Comparison of ENCODE assay signal across 18 mouse cellular contexts in the genomic region with DNA sequence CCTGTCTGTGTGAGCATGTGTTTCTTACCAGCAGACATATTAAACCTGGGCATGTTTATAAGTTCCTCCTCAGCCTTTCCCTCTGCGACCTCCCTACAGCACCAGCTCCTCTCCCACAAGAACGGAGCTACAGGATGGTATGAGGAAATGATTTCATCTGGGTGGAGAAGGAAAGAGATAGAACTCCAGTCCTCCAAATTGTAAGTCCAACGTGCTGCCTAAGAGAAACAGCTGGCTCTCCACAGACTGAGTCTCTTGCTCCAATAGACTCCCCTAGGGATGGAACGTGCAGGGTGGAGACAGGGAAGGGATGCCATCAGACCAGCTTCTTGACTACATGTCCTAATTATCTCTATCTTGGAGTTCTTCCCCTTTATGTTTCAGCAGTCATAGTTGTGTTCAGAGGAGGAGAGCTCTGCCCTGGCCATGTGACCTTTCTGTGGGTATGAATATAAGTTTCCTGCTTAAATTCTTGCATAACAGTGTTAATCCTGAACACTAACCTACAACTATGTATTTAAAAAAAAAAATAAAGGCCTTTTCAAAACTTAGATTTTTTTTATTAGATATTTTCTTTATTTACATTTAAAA. TPM values are rescaled to one million over a fixed set of nuclear protein-coding genes. Genes with fewer than 3 reads are reported as not detected.
DNase-seq lines count a peak whose midpoint lies in the region; ATAC-seq lines count a peak whose summit lies in the region.
"Had no signal": no experiment of that assay in that cellular context is flagged by ENCODE, and none has a peak within 500 bp of the region (broad histone marks: within the 10 kb centered on the region; RNA-seq: fewer than 3 reads in every experiment).

No protein-coding gene starts in this region.

- 45% methylated on average over 4 of the region's 4 CpGs for WGBS in heart, embryonic 11.5 days (ENCODE audit: insufficient replicate concordance)

- H3K9ac ChIP-seq in heart, embryonic 11.5 days (ENCODE audit: low read depth, low read length) = no peak overlapping the region
- H3K9ac ChIP-seq: embryonic facial prominence, embryonic 15.5 days; forebrain, embryonic 12.5 days had no signal

- no peak overlapping the region for H3K4me2 ChIP-seq in heart, embryonic 11.5 days
- H3K4me2 ChIP-seq: embryonic facial prominence, embryonic 15.5 days; forebrain, embryonic 12.5 days had no signal

- no peaks in the 10 kb centered on the region for H3K4me1 ChIP-seq in heart, embryonic 11.5 days (ENCODE audit: control insufficient read depth, insufficient read depth, low read length)
- H3K4me1 ChIP-seq: embryonic facial prominence, embryonic 15.5 days; forebrain, embryonic 12.5 days had no signal

- no peak overlapping the region for H3K4me3 ChIP-seq in heart, embryonic 11.5 days (ENCODE audit: low read depth, low read length)
- H3K4me3 ChIP-seq: embryonic facial prominence, embryonic 15.5 days; forebrain, embryonic 12.5 days had no signal

- intact Hi-C loops in heart, postnatal 25 days (cut with DNase I) = loop anchor here (5.0 kb wide), 1 partner anchor 34 kb away; no protein-coding TSS in a partner anchor

- ATAC-seq in heart, embryonic 11.5 days (replicated peaks; ENCODE audit: insufficient number of reproducible peaks, low FRiP score, low TSS enrichment) = no peak

- no peaks in the 10 kb centered on the region for H3K27me3 ChIP-seq in heart, embryonic 11.5 days (ENCODE audit: control insufficient read depth, insufficient read depth, low read length)
- H3K27me3 ChIP-seq: embryonic facial prominence, embryonic 15.5 days; forebrain, embryonic 12.5 days had no signal

- H3K9me3 ChIP-seq in heart, embryonic 11.5 days (replicated peaks; ENCODE audit: control insufficient read depth, low read length) = no peaks in the 10 kb centered on the region
- H3K9me3 ChIP-seq: embryonic facial prominence, embryonic 15.5 days; forebrain, embryonic 12.5 days had no signal

- peak; percentile 55 to 79 for DNase-seq in heart, adult 18-20 months
- DNase-seq in heart, adult 8-10 months (ENCODE audit: low spot score) = peak; percentile 61
- peak; percentile 31 for DNase-seq in heart, postnatal 25 days (ENCODE audit: low spot score)
- peak; percentile 14 to 25 for DNase-seq in lung, postnatal 4 days
- DNase-seq in right cerebral cortex, postnatal 4 days = no peak
- no peak for DNase-seq in layer of hippocampus, adult 18-20 months (ENCODE audit: low spot score in 2 of 2)
- no peak for DNase-seq in right cerebral cortex, adult 2 months (ENCODE audit: low spot score in 2 of 2)
- DNase-seq: cerebellum, adult 2 months; kidney, adult 11 months; kidney, postnatal 10 days; layer of hippocampus, adult 9-11 months; liver; midbrain, embryonic 14.5 days; right cerebral cortex, adult 18-20 months had no signal

- no peaks in the 10 kb centered on the region for H3K36me3 ChIP-seq in heart, embryonic 11.5 days (ENCODE audit: control insufficient read depth, insufficient read depth, low read length)
- H3K36me3 ChIP-seq: embryonic facial prominence, embryonic 15.5 days; forebrain, embryonic 12.5 days had no signal

- no peak overlapping the region for H3K27ac ChIP-seq in heart, embryonic 11.5 days (ENCODE audit: low read depth, low read length)
- H3K27ac ChIP-seq: embryonic facial prominence, embryonic 15.5 days; forebrain, embryonic 12.5 days; macrophage had no signal

RNA-seq across cellular contexts. Expression of gene Lama4, which starts 49.2 kb away (rescaled TPM):
- total RNA-seq in heart, adult 18-20 months (2021) = 10 to 100 TPM; 47.2 to 52.0 TPM
- 91.8 and 120 TPM in 2 replicates for polyA plus RNA-seq in heart, embryonic 11.5 days (2014; fragmentation: Nextera tagmentation; extraction: Ambion mirVana)
- 10 to 100 TPM; 42.0 to 57.9 (median 52.5) TPM for total RNA-seq in heart, adult 8-10 months (2022)
- total RNA-seq in heart, postnatal 25 days (2021) = 10 to 100 TPM; 72.6 to 81.7 TPM
- 1 to 10 TPM; 3.1 to 3.4 TPM for total RNA-seq in layer of hippocampus, adult 18-20 months (2021)
- polyA plus RNA-seq: macrophage had no signal

Comparison
In these comparisons a context has a peak if more than half of its experiments do, and no peak if none do; other contexts are left out.
1. DNase-seq: peak in heart, adult 18-20 months (2 of 2), heart, adult 8-10 months (single experiment), heart, postnatal 25 days (single experiment) and lung, postnatal 4 days (2 of 2); none in right cerebral cortex, postnatal 4 days (single experiment), layer of hippocampus, adult 18-20 months (0 of 2) and right cerebral cortex, adult 2 months (0 of 2).
2. RNA of gene Lama4, which starts 49.2 kb away (total RNA-seq): 72.6 to 81.7 TPM in heart, postnatal 25 days, 42.0 to 57.9 TPM in heart, adult 8-10 months and 47.2 to 52.0 TPM in heart, adult 18-20 months; 3.1 to 3.4 TPM in layer of hippocampus, adult 18-20 months; every median in the first group is over 4 times any median in the second.